Mouse (Mus musculus) liver, embryonic 14 days (tissue): ENCODE results near the gene Gm40193. TPM values are rescaled to one million over a fixed set of nuclear protein-coding genes. Genes with fewer than 3 reads are reported as not detected.

Experiments
- polyA plus RNA-seq: library from polyadenylated mRNA; depleted of rRNA; stranded (reverse); fragments of >200 nt; gene quantifications from 2 replicates; pipeline ENCODE4 v1.2.3, GENCODE M21; 2012; rRNA removed

The Gm40193 gene
- polyA plus RNA-seq, result not detected in 2 replicates

GRCm38 (mm10) chr11:70532839-70533238, at the start of gene Gm40193:
Gene Gm40193, minus strand, starts transcription at chr11:70532939.

GRCm38 (mm10) chr11:70562287-70562994, 29.7 kb upstream of the Gm40193 start, which contains the start of gene Mink1:
Gene Mink1, plus strand, starts transcription at chr11:70562881.

GRCm38 (mm10) chr11:70539877-70540587, 7.3 kb upstream of the Gm40193 start, which contains the start of gene Pld2:
Gene Pld2, plus strand, starts transcription at chr11:70540064.

GRCm38 (mm10) chr11:70525184-70525678, 7.5 kb downstream of the Gm40193 start, which contains the start of gene Psmb6:
Gene Psmb6, plus strand, starts transcription at chr11:70525367.

GRCm38 (mm10) chr11:70518923-70519322, 13.8 kb downstream of the Gm40193 start, which contains the start of gene Gltpd2:
Gene Gltpd2, plus strand, starts transcription at chr11:70519196.

GRCm38 (mm10) chr11:70514288-70514687, 18.5 kb downstream of the Gm40193 start, which contains the start of gene Vmo1:
Gene Vmo1, minus strand, starts transcription at chr11:70514616.

GRCm38 (mm10) chr11:70504970-70505369, 27.8 kb downstream of the Gm40193 start, which contains the start of gene Tm4sf5:
Gene Tm4sf5, plus strand, starts transcription at chr11:70505244.

Other genes with a start within 250 kb of the Gm40193 start
- gene Alox12e, start 210.3 kb downstream of the Gm40193 start, polyA plus RNA-seq, result 0.06 and 0.07 TPM in 2 replicates
- 0.78 and 0.97 TPM in 2 replicates for gene Alox15, start 180.9 kb downstream of the Gm40193 start, polyA plus RNA-seq
- 9.3 and 10.8 TPM in 2 replicates for gene Pelp1, start 122.9 kb downstream of the Gm40193 start, polyA plus RNA-seq
- 16.2 and 19.8 TPM in 2 replicates for gene Arrb2, start 100.3 kb downstream of the Gm40193 start, polyA plus RNA-seq
- gene Med11, start 81.0 kb downstream of the Gm40193 start, polyA plus RNA-seq, result 13.8 and 13.9 TPM in 2 replicates
- gene Zmynd15, start 73.5 kb downstream of the Gm40193 start, polyA plus RNA-seq, result 0.29 and 0.30 TPM in 2 replicates
- gene Cxcl16, start 73.0 kb downstream of the Gm40193 start, polyA plus RNA-seq, result 0.85 and 1.2 TPM in 2 replicates
- 0.66 and 1.0 TPM in 2 replicates for gene Tm4sf5, start 27.7 kb downstream of the Gm40193 start, polyA plus RNA-seq
- 0.23 and 0.41 TPM in 2 replicates for gene Vmo1, start 18.3 kb downstream of the Gm40193 start, polyA plus RNA-seq
- gene Gltpd2, start 13.7 kb downstream of the Gm40193 start, polyA plus RNA-seq, result 8.8 and 10.9 TPM in 2 replicates
- 160 and 165 TPM in 2 replicates for gene Psmb6, start 7.6 kb downstream of the Gm40193 start, polyA plus RNA-seq
- 2.0 and 2.3 TPM in 2 replicates for gene Pld2, start 7.1 kb upstream of the Gm40193 start, polyA plus RNA-seq
- gene Mink1, start 29.9 kb upstream of the Gm40193 start, polyA plus RNA-seq, result 12.1 and 13.7 TPM in 2 replicates
- not detected in 2 replicates for gene 4930544D05Rik, start 82.9 kb upstream of the Gm40193 start, polyA plus RNA-seq
- gene Chrne, start 86.3 kb upstream of the Gm40193 start, polyA plus RNA-seq, result 0.06 TPM in 1 of 2 replicates, not detected in the other
- 3.2 and 4.8 TPM in 2 replicates for gene Gp1ba, start 106.2 kb upstream of the Gm40193 start, polyA plus RNA-seq
- gene Rnf167, start 114.3 kb upstream of the Gm40193 start, polyA plus RNA-seq, result 44.9 and 50.6 TPM in 2 replicates
- gene Slc25a11, start 114.5 kb upstream of the Gm40193 start, polyA plus RNA-seq, result 34.1 and 39.6 TPM in 2 replicates
- 355 and 466 TPM in 2 replicates for gene Pfn1, start 121.7 kb upstream of the Gm40193 start, polyA plus RNA-seq
- 4.1 and 6.4 TPM in 2 replicates for gene Eno3, start 124.3 kb upstream of the Gm40193 start, polyA plus RNA-seq
- 48.0 and 50.2 TPM in 2 replicates for gene Spag7, start 136.5 kb upstream of the Gm40193 start, polyA plus RNA-seq
- 2.2 and 3.1 TPM in 2 replicates for gene Camta2, start 155.2 kb upstream of the Gm40193 start, polyA plus RNA-seq
- gene Inca1, start 167.2 kb upstream of the Gm40193 start, polyA plus RNA-seq, result 0.77 and 0.98 TPM in 2 replicates
- gene Kif1c, start 167.6 kb upstream of the Gm40193 start, polyA plus RNA-seq, result 5.4 and 5.8 TPM in 2 replicates
- gene Zfp3, start 231.3 kb upstream of the Gm40193 start, polyA plus RNA-seq, result 0.70 and 0.74 TPM in 2 replicates